Mouse (Mus musculus): ENCODE data around the gene Bmp6. TPM values are rescaled to one million over a fixed set of nuclear protein-coding genes. Genes with fewer than 3 reads are reported as not detected.

The Bmp6 gene
- polyA plus RNA-seq, 1 experiment from 2014 or later, result 1.1 TPM

- H3K27ac ChIP-seq (ENCODE audit: low read depth, low read length), result no peak overlapping the region
- no peaks in the 10 kb centered on the region for H3K27me3 ChIP-seq (replicated peaks; ENCODE audit: control insufficient read depth, insufficient read depth, low read length)
- no peaks in the 10 kb centered on the region for H3K36me3 ChIP-seq (ENCODE audit: control insufficient read depth, insufficient read depth)
- ATAC-seq, result no peak
- no peak overlapping the region for H3K4me3 ChIP-seq (ENCODE audit: low read depth, low read length)
- 84% methylated on average over 4 of the region's 4 CpGs for WGBS
- no peaks in the 10 kb centered on the region for H3K9me3 ChIP-seq (ENCODE audit: control insufficient read depth)
- H3K4me1 ChIP-seq (replicated peaks; ENCODE audit: control insufficient read depth, insufficient read depth, low read length), result no peaks in the 10 kb centered on the region
- no peak overlapping the region for H3K9ac ChIP-seq (ENCODE audit: low read depth, low read length)
- H3K4me2 ChIP-seq (replicated peaks; ENCODE audit: low read depth), result no peak overlapping the region
- TF ChIP-seq CTCF (IDR thresholded peaks at IDR 0.05; ENCODE audit: low read depth), result no peak
These were observed 201.8 kb downstream of the Bmp6 start for GRCm38 (mm10) chr13:38546754-38547153.

GRCm38 (mm10) chr13:38547717-38548116 is 202.8 kb downstream of the Bmp6 start:
- 86% methylated on average over 5 of the region's 5 CpGs for WGBS
- TF ChIP-seq CTCF (IDR thresholded peaks at IDR 0.05; ENCODE audit: low read depth), result no peak
- no peaks in the 10 kb centered on the region for H3K9me3 ChIP-seq (ENCODE audit: control insufficient read depth)

DNA sequence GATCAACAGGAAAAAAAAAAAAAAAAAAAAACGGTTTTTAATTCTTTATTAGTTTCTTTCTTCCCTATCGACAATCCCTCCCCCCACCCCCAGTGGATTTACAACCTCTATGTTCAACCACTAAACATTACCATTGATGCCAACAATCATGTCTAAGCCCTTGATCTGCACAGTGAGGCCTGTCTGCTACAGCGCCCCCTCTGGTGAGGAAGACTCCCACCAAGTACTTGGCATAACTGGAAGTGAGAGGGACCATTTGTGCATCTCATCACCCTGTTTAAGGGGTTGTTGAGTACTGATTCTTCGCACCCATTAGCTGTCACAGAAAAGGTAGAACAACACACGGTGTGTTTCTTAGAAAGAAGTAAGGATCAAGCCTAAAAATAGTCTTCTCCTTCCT is 203.8 kb downstream of the Bmp6 start:
- H3K4me3 ChIP-seq (ENCODE audit: low read depth, low read length), result no peak overlapping the region
- TF ChIP-seq CTCF (IDR thresholded peaks at IDR 0.05; ENCODE audit: low read depth), result no peak
- H3K27me3 ChIP-seq (replicated peaks; ENCODE audit: control insufficient read depth, insufficient read depth, low read length), result no peaks in the 10 kb centered on the region
- ATAC-seq, result no peak
- H3K27ac ChIP-seq (ENCODE audit: low read depth, low read length), result no peak overlapping the region
- no peaks in the 10 kb centered on the region for H3K4me1 ChIP-seq (replicated peaks; ENCODE audit: control insufficient read depth, insufficient read depth, low read length)
- WGBS, result 80% methylated on average over 5 of the region's 5 CpGs
- no peak overlapping the region for H3K4me2 ChIP-seq (replicated peaks; ENCODE audit: low read depth)
- no peaks in the 10 kb centered on the region for H3K9me3 ChIP-seq (ENCODE audit: control insufficient read depth)
- H3K9ac ChIP-seq (ENCODE audit: low read depth, low read length), result no peak overlapping the region
- H3K36me3 ChIP-seq (ENCODE audit: control insufficient read depth, insufficient read depth), result no peaks in the 10 kb centered on the region

More at GRCm38 (mm10) chr13:38547717-38548116, 202.8 kb downstream of the Bmp6 start:
- Histone ChIP-seq H3K27ac (ENCODE audit: low read depth, low read length) (no peak overlapping the region), H3K27me3 (replicated peaks; ENCODE audit: control insufficient read depth, insufficient read depth, low read length) (no peaks in the 10 kb centered on the region), H3K36me3 (ENCODE audit: control insufficient read depth, insufficient read depth) (no peaks in the 10 kb centered on the region), H3K9ac (ENCODE audit: low read depth, low read length) (no peak overlapping the region), H3K4me2 (replicated peaks; ENCODE audit: low read depth) (no peak overlapping the region), H3K4me1 (replicated peaks; ENCODE audit: control insufficient read depth, insufficient read depth, low read length) (no peaks in the 10 kb centered on the region), H3K4me3 (ENCODE audit: low read depth, low read length) (no peak overlapping the region)
- ATAC-seq, result no peak

Other genes starting within 250 kb of the Bmp6 start
- gene Dsp, start 193.8 kb upstream of the Bmp6 start, polyA plus RNA-seq (2015; fragmentation: Nextera tagmentation; extraction: Ambion mirVana), result 14.8 and 15.7 TPM in 2 replicates
- 19.5 and 23.8 TPM in 2 replicates for gene Snrnp48, start 140.2 kb upstream of the Bmp6 start, polyA plus RNA-seq (2015; fragmentation: Nextera tagmentation; extraction: Ambion mirVana)
- 96.2 and 106 TPM in 2 replicates for gene Txndc5, start 183.7 kb downstream of the Bmp6 start, polyA plus RNA-seq (2015; fragmentation: Nextera tagmentation; extraction: Ambion mirVana)